Mouse (Mus musculus) cerebellum, adult 11-12 months (tissue): Measurements from ENCODE around the gene Tex10.

Source experiments
- DNase-seq: peaks from one replicate; pipeline ENCODE4 v3.0.0; 2022

Tex10 gene

GRCm38 (mm10) chr4:48403066-48403640, 70.1 kb downstream of the Tex10 start:
- no peak for DNase-seq

GRCm38 (mm10) chr4:48396949-48397348, 76.3 kb downstream of the Tex10 start:
- DNase-seq: no peak

- DNase-seq: no peak
Observed at GRCm38 (mm10) chr4:48382506-48382905, 90.8 kb downstream of the Tex10 start.

GRCm38 (mm10) chr4:48380940-48381339, 92.3 kb downstream of the Tex10 start:
- DNase-seq: peak; percentile 36
